Mouse (Mus musculus): ENCODE data around the gene Mon2. TPM values are rescaled to one million over a fixed set of nuclear protein-coding genes. Genes with fewer than 3 reads are reported as not detected.

Gene Mon2
- polyA plus RNA-seq, 1 experiment from 2014 or later = 29.9 TPM

DNA sequence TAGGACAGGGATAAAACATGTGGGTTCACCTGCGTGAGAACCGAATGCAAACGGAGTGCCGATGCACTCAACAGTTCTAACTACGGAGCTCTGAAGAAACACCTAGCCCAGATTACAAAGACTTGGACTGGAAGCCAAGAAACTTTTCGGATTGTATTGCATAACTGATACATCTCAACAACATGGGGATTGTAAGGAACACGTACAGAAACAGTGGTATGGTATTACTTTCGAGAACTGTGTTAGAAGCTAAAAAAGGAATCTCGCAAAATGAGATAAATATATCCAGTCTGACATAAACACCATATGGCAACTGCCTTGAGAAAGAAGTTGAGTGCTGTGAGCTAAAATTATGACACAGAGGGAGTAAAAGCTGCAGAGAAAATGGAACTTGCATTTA lies 86.4 kb downstream of the Mon2 start:
- peaks cover 14% of the 10 kb centered on the region for H3K4me1 ChIP-seq

DNA sequence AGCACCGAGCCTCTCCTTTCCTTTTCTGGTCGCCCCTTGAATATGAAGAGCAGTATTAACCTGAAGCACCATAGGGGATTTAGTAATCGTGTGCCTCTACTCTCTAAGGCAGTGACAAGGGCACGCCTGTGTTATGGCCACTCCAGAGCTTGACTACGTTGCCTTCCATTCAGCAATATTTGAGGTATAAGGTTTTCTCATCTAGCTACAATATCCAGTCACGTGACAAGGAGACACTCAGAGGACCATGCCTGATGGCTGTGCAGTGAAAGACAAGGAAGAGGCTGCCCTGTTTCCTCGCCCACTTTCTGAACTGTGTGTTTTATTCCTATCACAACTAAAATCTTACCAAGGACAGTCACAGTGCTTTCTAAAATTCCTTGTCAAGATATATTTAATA lies 87.9 kb downstream of the Mon2 start:
- Histone ChIP-seq H3K9me3 (no peaks in the 10 kb centered on the region), H3K4me2 (no peak overlapping the region), H3K27me3 (no peaks in the 10 kb centered on the region), H3K9ac (no peak overlapping the region), H3K4me1 (peaks cover 14% of the 10 kb centered on the region), H3K36me3 (peaks cover 14% of the 10 kb centered on the region), H3K4me3 (no peak overlapping the region), H3K27ac (peak overlapping the region; percentile 59; the same call in 1 of the 2 replicates)
- 68% methylated on average over 7 of the region's 7 CpGs for WGBS
- ATAC-seq (ENCODE audit: insufficient number of reproducible peaks, low FRiP score, low TSS enrichment, low read depth) = no peak

More for the DNA sequence above, 86.4 kb downstream of the Mon2 start:
- Histone ChIP-seq H3K9ac (no peak overlapping the region), H3K4me2 (no peak overlapping the region), H3K27ac (no peak overlapping the region), H3K36me3 (peaks cover 23% of the 10 kb centered on the region), H3K27me3 (no peaks in the 10 kb centered on the region), H3K9me3 (no peaks in the 10 kb centered on the region), H3K4me3 (no peak overlapping the region)
- no peak for ATAC-seq (ENCODE audit: insufficient number of reproducible peaks, low FRiP score, low TSS enrichment, low read depth)
- WGBS = 74% methylated on average over 9 of the region's 9 CpGs

DNA sequence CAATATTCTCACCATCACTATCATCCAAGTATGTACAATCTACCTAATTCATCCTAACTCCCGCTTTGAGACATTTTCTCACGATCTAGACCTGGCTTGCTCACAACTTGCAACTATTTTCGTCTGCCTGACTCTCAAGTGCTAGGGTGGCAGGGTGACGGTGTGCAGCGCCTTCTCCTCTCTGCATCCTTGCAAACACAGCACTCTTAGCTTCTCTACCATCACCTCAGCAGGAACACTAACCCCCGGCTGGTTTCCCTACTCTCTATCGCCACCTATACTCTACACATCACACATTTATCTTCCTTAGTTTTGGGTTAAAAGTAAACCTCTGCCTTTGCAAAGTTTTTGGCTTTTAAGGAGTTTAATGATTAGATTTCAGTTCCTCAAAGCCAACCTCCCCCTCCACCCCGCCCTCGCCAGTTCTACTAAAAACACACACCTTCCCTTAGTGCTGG lies 88.6 kb downstream of the Mon2 start:
- peak overlapping the region; percentile 59; the same call in 1 of the 2 replicates for H3K27ac ChIP-seq
- H3K27me3 ChIP-seq = no peaks in the 10 kb centered on the region
- peaks cover 10% of the 10 kb centered on the region for H3K36me3 ChIP-seq
- H3K4me1 ChIP-seq = peaks cover 17% of the 10 kb centered on the region
- no peak for ATAC-seq (ENCODE audit: insufficient number of reproducible peaks, low FRiP score, low TSS enrichment, low read depth)
- 19% methylated on average over 9 of the region's 9 CpGs for WGBS
- H3K4me2 ChIP-seq = peak overlapping the region; percentile 29; the same call in 1 of the 2 replicates
- no peak overlapping the region for H3K9ac ChIP-seq
- H3K9me3 ChIP-seq = no peaks in the 10 kb centered on the region
- H3K4me3 ChIP-seq = no peak overlapping the region

DNA sequence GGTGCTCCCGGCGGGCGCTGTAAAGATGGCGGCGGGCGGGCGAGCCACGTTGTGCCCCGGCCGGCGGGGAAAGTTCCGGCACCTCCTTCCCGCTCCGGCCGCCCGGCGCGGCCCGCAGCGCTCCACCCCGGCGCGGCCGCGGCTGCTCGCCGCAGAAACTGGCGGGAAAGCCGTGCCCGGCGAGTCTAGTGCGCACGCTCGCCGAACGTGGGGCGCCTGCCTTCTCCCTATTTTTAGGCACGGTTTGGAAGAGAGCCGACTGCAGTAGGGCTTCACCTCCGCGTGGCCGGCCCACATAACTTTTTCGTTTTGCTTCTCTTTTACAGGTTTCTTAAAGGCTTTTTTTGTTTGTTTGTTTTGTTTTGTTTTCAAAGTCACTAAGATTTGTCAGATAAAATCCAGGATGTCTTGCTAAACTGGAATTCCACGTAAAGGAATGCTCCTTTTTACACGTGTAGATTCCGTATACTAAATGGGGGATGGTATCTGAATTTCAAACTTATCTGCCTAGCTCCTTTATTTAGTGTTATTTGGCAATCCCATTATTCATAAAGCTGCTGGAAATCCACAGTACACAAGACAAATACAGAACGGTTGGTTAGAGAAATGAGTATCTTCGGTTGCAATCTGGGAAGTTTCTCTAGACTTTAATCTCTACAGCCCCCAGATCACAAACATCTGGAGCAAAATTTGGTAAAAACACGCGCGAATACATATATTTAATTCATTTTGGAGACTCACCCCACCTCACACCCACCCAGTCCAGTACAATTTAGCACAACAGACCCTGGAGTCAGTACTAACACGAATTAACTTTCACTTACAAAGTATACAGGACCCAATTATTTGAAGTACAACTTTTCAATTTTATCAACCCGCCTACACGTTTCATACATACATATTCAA lies 89.7 kb downstream of the Mon2 start:
- Histone ChIP-seq H3K36me3 (peaks cover 11% of the 10 kb centered on the region), H3K9ac (peak overlapping the region; percentile 99), H3K4me3 (peak overlapping the region; percentile 89), H3K9me3 (no peaks in the 10 kb centered on the region), H3K27me3 (no peaks in the 10 kb centered on the region), H3K4me1 (peaks cover 17% of the 10 kb centered on the region), H3K27ac (peak overlapping the region; percentile 100), H3K4me2 (peak overlapping the region; percentile 52)
- peak; percentile 64; the same call in 1 of the 2 replicates for ATAC-seq (ENCODE audit: insufficient number of reproducible peaks, low FRiP score, low TSS enrichment, low read depth)
- 7% methylated on average over 51 of the region's 54 CpGs for WGBS

DNA sequence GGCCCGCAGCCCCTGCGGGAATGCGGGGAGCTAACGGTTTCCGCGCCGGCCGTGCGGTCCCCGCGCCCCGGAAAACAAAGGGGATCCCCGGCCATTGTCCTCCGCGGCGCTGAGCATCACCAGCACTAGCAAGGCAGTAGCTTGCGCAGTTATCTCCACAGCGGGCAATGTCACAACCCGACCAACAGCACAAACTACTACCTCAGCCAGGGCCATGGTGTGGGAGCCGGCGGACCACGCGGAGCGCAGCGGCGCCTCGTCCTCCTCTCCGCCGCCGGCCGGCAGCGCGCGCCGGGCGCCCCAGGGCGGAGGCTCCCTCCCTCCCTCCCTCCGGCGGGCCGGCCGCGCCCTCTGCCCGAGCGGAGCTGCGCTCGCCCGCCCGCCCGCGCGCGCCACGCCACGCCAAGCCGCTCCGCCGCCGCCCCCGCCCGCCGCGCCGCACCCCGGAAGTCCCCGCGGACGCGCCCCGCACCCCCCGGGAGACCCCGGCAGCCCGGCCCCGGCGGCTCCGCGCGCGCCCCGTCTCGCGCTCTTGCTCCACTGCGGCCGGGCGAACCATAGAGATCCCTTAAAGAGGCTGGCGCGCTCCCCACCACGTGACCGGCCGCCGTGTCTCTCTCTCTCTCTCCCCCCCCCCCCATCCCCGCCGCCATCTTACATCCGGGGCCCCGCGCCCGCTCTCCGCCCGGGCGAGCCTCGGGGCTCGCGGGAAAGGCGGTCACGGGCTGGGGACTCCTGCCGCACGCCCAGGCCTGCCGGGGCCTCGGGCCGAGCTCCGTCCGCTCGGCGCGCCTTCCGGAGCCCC lies 90.6 kb downstream of the Mon2 start:
- peak overlapping the region; percentile 99 for H3K9ac ChIP-seq
- H3K9me3 ChIP-seq = no peaks in the 10 kb centered on the region
- peak; percentile 88 for ATAC-seq (ENCODE audit: insufficient number of reproducible peaks, low FRiP score, low TSS enrichment, low read depth)
- peaks cover 17% of the 10 kb centered on the region for H3K4me1 ChIP-seq
- H3K4me2 ChIP-seq = peak overlapping the region; percentile 52
- H3K36me3 ChIP-seq = peaks cover 16% of the 10 kb centered on the region
- peak overlapping the region; percentile 100 for H3K27ac ChIP-seq
- no peaks in the 10 kb centered on the region for H3K27me3 ChIP-seq
- WGBS = under 1% methylated on average over 58 of the region's 115 CpGs
- peak overlapping the region; percentile 89 for H3K4me3 ChIP-seq

DNA sequence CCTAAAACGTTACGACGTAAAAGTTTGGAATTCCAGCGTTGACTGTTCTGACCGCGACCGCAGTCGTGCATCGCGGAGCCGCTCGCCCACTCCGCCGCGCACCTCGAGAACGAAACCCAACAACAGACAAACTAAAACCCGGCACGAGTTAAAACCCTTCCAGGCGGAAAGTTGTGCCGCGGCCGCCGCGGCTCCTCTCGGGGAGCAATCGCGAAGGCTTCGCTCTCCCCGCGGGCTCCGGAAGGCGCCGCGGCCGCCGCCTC lies 91.1 kb downstream of the Mon2 start:
- under 1% methylated on average over 37 of the region's 37 CpGs for WGBS
- peak overlapping the region; percentile 89 for H3K4me3 ChIP-seq
- peak overlapping the region; percentile 19; the same call in 1 of the 2 replicates for H3K4me2 ChIP-seq
- ATAC-seq (ENCODE audit: insufficient number of reproducible peaks, low FRiP score, low TSS enrichment, low read depth) = no peak
- no peaks in the 10 kb centered on the region for H3K27me3 ChIP-seq
- H3K9ac ChIP-seq = peak overlapping the region; percentile 99
- H3K9me3 ChIP-seq = no peaks in the 10 kb centered on the region
- peak overlapping the region; percentile 100 for H3K27ac ChIP-seq
- H3K4me1 ChIP-seq = peaks cover 17% of the 10 kb centered on the region
- peaks cover 18% of the 10 kb centered on the region for H3K36me3 ChIP-seq

DNA sequence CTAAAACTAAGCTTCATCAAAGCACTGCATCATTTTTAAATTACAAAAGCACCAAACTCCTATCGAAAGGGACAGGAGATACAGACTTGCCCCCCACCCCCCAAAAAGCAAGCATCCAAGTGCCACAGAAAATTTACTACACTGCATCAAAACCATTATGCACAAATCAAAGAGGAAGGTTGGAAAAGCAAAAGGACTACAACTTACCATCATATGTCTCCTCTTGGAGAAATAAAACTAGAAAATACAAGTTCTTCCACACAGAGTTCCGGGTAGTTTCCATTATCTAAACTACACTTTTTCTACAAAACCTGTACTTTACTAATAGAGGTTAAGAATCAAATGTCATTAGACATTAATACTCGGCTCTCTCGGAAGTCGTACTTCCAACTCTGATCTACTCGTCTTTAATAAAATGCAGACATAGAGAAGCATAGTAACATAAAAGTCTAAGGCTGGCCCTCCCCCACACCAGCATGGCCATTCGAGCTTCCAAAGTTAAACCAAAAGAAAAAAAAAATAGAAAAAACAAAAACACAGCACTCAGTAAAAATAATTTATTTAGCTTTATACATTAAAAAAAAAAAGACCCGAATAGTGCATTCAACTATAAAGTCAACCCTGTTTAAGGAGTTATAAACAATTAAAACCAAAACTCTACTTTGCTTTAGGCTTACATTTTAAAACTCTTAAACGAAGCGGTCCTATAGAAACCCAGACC lies 91.6 kb downstream of the Mon2 start:
- Histone ChIP-seq H3K27me3 (no peaks in the 10 kb centered on the region), H3K9ac (peak overlapping the region; percentile 99), H3K36me3 (peaks cover 22% of the 10 kb centered on the region), H3K4me2 (peak overlapping the region; percentile 48), H3K4me3 (peak overlapping the region; percentile 89), H3K9me3 (no peaks in the 10 kb centered on the region), H3K27ac (peak overlapping the region; percentile 100), H3K4me1 (peaks cover 17% of the 10 kb centered on the region)
- no peak for ATAC-seq (ENCODE audit: insufficient number of reproducible peaks, low FRiP score, low TSS enrichment, low read depth)
- WGBS = under 1% methylated on average over 10 of the region's 10 CpGs

DNA sequence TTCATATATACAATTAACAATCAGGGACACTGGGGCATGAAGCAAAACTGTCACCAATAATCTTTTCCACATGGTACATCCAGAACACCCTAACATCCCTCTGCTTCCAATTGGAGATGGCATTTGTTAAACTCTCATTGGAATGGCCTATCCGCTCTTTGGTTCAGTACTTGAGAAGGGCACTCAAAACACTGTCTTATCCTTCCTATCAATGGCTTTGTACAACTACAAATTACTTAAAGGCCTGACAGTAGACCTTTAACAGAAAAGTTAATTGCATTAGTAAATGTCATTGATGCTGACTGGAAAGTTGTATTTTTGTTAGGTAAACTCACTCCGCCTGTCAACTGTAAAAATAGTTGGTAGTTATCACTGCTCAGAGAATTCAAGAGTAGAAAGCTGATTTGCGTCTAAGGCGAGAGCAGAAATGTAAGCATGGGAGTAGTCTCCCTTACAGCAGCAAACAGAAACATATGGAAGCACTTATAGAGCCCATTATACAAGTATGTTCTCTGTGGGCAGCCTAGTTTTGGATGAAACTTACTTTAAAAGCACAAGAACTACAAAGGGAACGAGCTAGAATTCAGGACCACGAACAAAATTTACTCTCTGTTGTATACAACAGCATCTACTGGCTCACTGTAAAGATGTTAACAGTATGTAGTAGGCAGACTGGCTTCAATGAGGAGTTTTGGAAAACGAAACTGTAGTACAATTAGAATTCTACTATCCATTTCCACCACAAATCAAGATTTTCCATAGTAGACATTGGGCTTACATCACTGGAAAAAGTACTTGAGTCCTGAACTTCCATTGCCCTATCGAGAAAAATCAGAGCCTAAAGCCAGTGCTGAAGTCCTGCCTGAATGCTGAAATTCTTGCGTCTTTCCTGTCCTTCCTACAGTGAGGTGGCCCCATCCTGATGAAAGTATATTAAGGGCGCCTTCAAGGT lies 92.5 kb downstream of the Mon2 start:
- WGBS = 19% methylated on average over 10 of the region's 10 CpGs
- Histone ChIP-seq H3K9ac (peak overlapping the region; percentile 99), H3K4me2 (peak overlapping the region; percentile 48), H3K4me1 (peaks cover 17% of the 10 kb centered on the region), H3K9me3 (no peaks in the 10 kb centered on the region), H3K27me3 (no peaks in the 10 kb centered on the region), H3K36me3 (peaks cover 28% of the 10 kb centered on the region), H3K4me3 (peak overlapping the region; percentile 89), H3K27ac (peak overlapping the region; percentile 100)
- no peak for ATAC-seq (ENCODE audit: insufficient number of reproducible peaks, low FRiP score, low TSS enrichment, low read depth)

DNA sequence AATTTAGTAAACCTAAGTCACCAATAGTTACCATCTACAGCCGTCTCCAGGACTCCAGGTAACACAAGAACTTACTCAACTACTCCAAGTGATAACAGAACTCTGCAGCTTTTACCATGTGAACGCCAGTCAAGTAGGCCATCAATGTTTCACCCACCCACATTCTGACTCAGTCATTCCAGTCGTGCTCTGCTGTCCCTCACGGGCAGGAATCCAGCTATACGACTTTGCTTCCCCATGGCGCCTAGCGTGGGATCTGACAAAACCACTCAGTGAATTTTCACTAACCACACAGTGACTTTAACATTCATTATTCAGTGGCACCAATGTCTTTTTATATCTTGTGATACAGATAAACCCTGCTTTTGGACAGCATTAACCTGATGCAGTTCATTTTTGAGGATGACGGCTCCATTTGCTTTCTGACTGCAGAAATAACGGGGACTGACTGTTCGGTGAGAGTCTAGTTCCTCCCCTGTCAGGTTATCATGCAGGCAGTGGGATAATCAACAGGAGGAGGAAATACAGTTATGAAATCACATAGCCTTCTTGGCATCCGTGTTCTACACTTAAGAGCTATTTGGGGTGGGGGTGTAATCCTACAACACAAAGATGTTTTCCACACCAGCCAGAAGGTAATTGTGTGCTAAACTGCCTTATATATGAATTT lies 93.3 kb downstream of the Mon2 start:
- Histone ChIP-seq H3K4me1 (peaks cover 17% of the 10 kb centered on the region), H3K27me3 (no peaks in the 10 kb centered on the region), H3K4me2 (peak overlapping the region; percentile 48), H3K9me3 (no peaks in the 10 kb centered on the region), H3K4me3 (peak overlapping the region; percentile 89), H3K36me3 (peaks cover 28% of the 10 kb centered on the region), H3K27ac (peak overlapping the region; percentile 100; the same call in 1 of the 2 replicates), H3K9ac (no peak overlapping the region)
- 59% methylated on average over 11 of the region's 11 CpGs for WGBS
- no peak for ATAC-seq (ENCODE audit: insufficient number of reproducible peaks, low FRiP score, low TSS enrichment, low read depth)

DNA sequence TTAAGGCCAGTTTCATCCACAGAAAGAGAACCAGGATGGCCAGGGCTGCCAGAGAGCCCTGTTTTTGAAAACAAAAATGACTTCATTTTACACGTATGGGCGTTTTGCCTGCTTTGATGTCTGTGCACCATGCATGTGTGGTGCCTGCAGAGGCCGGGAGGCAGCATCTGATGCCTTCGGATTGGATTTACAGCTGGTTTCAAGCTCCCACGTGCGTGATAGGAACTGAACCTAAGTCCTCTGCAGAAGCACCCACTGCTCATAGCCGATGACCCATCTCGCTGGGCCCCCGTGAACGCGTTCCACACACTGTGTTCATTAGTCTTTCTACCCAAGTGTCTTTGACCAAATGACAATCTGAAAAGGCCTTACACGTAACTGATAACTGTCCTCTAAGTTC lies 96.2 kb downstream of the Mon2 start:
- peaks cover 28% of the 10 kb centered on the region for H3K36me3 ChIP-seq
- H3K4me1 ChIP-seq = peaks cover 4% of the 10 kb centered on the region; the same call in 1 of the 2 replicates
- 90% methylated on average over 12 of the region's 12 CpGs for WGBS
- no peak overlapping the region for H3K4me2 ChIP-seq
- H3K9me3 ChIP-seq = no peaks in the 10 kb centered on the region
- no peak overlapping the region for H3K27ac ChIP-seq
- no peak overlapping the region for H3K4me3 ChIP-seq
- no peak overlapping the region for H3K9ac ChIP-seq
- ATAC-seq (ENCODE audit: insufficient number of reproducible peaks, low FRiP score, low TSS enrichment, low read depth) = no peak
- no peaks in the 10 kb centered on the region for H3K27me3 ChIP-seq

Data from limb, embryonic 15.5 days (tissue).